Mouse (Mus musculus): ENCODE measurements around the gene Nup210.

Gene Nup210

DNA sequence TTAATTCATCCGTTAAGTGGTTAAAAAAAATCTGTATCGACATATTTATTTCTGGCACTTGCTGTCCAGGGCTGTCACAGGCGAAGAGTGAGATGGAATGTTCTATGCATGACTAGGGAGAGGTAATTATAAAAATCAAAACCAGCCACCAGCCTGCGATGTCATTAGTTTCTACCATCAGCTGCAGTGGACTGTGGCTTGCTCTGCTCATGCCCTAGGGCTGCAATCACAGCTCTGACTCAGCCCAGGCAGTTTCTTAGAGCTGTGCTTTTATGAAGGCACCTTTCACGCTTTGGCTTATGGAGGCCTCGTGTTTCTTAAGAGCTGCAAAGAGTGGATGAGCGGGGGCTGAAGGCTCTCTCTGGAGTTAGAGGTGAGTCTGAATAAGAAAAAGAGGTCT is 95.8 kb downstream of the Nup210 start:
- no peak for DNase-seq (ENCODE audit: low spot score)

DNA sequence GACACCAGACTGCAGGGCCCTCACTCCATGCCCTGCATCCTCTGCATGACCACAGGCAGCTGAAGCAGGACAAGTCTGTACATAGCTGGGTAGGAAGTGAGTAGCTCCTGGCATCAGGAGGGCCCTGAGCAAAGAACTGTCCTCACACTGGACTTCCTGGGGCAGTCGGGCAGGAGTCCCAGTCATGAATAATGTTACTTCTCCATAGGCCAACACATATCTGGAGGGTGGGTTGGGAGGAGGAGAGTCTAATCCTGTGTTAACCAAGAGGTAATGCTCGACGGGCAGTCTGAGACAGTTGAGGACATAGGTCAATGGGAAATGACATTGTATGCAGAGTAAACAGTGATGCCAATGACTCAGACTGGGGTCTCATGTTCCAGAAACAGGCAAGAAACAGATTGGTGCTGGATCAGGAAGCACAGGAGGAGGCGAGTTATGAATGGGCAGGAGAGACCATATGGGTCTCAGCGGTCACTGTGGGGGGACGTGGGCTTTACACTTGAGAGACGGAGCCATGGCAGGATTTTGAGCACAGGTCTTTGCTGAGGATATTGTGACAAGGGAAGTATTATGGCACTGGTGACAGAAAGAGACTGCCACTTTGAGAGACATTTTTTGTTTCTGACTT is 99.9 kb downstream of the Nup210 start:
- no peak for DNase-seq (ENCODE audit: low spot score)

DNA sequence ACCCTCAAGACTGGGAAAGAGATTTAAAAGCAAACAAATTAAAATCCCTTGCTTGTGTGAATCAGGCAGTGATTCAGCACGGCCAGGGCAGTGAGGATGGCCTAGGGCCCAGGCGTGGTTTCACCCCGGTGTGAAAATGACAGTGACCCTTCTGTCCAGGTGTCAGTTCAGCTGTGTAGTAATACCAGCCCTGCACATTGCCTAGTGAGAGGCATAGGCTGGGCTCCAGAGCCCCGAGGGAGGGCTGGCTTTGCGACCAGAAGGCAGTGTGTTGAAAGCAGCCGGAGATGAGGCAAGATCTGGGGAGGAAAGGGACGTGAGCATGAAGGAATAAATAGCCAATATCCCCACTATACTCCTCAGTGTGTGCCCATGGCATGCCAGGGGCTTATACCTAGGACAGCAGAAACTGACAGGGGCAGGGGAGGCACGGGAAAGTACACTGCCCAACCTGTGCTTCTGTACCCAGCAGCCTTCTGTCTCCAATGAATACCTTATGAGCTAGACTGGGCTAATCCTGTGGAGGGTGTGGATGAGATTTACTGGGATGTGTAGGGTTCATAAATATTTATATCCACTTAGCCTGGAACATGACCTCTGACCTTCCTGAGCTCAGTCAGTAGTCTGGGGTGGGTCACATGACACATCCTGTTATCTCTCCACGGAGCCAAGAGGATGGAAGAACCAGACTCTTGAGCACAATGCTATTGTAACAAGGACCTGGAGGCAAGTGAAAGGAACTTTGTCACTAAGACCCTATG is 102.3 kb downstream of the Nup210 start:
- DNase-seq (ENCODE audit: low spot score) = no peak

DNA sequence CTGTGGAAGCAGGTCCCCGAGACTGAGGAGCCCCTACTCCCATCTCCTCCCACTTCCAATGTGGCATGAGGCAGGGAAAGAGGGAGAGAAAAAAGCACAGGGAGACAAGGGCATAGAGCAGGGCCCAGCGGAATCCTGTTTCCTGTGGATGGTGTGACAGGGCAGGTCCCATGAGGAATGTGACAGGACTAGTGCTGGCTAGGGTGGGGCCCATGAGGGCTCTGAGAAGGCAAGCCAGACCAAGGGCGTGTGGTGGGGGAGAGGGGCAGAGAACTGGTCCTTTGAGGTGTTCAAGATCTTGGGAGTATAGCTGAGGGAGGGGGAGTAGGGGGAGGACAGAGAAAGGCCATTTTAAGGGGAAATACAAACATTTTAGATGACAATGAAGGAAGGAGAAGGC is 104.2 kb downstream of the Nup210 start:
- no peak for DNase-seq (ENCODE audit: low spot score)

DNA sequence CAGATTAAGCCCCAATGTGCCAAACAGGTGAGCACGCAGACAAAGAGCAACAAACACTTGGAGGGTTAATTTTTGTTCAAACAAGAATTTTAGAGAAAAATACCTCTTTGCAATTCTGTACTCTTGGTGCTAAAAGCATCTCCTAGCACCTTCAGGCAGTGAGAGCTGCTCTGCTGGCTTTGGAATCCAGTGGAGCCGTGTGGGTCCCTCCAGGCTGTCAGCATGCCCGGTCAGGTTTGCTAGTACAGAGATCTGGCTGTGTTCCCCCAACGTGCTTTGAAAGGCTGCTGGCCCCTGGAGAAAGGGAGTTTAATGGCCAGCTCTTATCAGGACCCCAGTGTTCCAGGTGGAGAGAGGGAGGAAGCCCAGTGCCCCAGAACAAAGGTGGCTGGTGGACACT is 105.1 kb downstream of the Nup210 start:
- no peak for DNase-seq (ENCODE audit: low spot score)

DNA sequence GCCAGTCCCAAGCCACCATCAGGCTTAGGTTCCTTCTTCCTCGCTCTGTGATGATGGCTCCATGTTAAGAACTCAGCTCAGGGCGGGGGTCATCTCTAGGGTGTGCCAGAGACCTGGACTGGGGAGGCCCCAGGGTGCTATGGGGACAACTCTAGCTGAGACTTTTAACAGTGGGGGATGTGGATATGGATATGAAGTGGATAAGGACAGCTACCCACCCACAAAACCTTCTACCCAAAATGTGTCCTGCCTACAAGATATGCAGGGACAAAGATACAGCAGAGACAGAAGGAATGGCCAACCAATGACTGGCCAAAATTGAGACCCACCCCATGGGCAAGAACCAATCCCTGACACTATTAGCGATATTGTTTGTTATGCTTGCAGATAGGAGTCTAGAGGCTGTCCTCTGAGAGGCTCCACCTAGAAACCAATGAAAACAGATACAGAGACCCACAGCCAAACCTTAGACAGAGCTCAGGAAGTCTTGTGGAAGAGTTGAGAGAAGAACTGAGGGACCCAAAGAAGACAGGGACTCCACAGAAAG is 108.3 kb downstream of the Nup210 start:
- DNase-seq (ENCODE audit: low spot score) = no peak

- no peak for DNase-seq (ENCODE audit: low spot score)
Measured at GRCm38 (mm10) chr6:91007207-91007606, 109.4 kb downstream of the Nup210 start.

DNA sequence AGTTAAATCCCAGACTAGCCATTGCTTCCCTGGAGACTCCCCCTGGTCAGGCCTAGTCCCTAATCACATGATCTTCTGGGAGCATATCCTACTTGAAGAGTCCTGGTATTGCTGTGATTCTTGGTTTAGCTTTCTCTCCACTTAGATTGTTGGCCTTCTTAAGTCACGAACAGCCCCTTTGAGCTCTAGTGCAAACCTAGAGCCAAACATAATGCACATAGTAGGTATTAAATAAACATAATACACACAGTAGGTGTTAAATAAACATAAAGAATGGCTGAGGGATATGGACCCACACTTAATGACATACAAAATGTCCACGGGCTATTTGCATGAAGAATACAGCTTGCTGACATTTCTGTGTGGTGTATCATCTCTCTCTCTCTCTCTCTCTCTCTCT is 112.5 kb downstream of the Nup210 start:
- no peak for DNase-seq (ENCODE audit: low spot score)

DNA sequence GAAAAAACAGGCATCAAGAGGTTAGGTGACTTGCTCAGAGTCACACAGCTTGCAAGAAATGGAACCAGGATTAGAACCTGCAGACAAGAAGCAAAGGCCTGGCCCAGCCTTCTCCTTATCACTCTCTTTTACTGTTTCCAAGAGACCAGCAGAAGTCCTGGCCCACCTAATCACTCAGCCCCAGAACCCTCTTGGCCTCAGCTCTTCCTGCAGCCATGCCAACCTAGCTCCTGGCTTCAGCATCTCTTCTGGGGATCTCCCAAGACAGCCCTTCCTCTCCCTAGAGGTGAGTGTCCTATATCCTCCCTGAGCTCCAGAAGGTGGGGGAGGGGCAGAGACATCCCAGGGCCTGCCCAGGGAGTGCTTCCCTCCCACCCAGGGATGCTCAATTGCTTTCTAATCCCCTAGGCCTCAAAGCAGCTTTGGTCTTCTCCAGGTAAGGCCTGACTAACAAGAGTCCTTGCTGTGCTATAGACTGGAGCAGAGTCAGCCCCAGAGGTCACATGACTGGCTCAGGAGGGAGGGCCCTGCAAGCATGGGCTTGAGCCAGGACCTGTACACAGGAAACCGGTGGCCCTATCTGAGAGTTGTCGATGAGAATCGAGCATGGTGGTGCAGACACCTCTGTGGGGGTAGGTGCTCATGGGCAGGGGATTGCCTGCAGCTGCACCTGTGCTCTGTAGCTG is 113.2 kb downstream of the Nup210 start:
- no peak for DNase-seq (ENCODE audit: low spot score)

DNA sequence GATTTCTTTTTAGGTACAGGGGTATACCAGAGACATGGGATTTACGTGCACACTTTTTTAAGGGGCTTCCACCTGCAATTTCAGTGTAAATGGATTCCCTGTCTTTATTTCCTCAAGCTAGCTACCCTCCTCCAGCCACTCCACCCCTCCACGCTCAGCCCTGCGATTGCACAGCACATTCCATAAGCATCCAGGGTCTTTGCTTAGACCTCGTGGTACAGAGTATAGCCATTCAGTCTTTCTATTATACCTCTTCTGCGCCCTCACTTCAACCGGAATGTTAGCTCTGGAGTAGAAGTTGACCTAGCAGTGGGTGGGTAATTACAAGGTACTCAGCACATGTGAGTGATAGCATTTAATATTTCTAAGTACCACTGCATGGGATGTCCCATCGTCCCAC is 115.1 kb downstream of the Nup210 start:
- DNase-seq (ENCODE audit: low spot score) = no peak

DNA sequence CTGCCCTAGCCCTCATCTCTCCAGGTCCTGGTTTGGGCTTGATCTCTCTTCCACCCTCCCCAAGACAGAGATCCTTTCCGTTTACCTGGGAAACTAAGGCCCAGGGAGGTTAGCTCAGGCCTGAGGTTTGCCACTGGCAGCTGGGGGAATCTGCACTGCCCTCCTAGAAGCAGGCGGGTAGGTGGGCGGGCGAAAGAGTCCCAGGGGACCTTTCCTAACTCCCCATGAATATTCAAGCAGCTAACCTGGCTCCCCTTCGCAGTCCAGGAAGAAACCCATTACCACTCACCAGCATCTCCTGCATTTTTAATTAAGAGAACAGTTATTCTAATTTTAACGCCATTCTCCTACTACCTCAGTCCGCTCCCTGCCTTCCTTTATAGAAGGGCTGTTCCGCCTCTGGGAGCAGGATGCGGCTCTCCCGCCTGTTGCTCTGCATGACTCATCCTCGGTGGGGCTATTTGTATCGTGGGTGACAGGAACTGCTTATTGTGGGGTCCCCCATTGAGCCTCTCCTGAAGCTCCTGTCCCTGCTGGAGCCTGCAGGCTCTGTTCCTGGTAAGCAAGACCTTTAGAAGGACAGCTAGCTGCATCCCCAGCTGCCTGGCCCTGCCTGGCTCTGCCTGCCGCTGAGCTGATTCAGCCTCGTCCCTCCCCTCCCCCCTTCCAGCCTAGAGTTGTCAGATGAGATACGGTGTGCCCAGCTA is 115.7 kb downstream of the Nup210 start:
- no peak for DNase-seq (ENCODE audit: low spot score)

DNA sequence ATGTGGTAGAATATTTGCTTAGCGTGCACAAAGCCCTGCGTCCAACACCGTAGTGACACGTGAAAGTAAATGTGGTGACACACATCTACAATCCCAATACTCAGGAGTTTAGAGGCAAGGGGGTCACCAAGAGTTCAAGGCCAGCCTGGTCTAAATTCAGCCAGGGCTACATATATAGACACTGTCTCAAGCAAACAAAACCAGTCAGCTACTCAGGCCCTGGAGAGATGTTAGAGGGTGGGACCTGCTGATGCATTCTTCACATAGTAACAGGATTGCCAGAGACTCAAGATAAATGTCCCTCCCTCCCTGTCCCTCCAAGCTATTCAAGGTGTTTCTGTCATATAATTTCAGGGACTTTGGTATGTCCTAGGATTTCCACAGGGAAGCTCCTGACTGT is 117.5 kb downstream of the Nup210 start:
- no peak for DNase-seq (ENCODE audit: low spot score)

DNA sequence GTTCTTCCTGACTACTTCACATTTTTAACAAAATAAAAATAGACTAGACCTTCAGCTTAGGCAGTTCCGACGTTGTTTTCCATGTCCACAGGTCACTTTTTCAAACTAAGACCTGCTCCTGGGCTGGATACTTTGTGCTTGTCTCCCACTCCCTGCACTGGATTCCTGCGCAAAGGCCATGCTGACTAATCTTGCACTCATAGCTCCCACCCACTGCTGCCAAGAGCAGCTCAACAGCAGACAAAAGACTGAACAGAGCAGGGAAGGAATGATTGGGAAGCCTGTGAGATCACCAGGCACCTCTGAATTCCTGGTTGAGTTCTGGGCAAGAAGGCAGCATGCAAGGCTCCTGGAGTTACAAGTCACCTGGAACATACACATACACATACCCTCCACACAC is 119.6 kb downstream of the Nup210 start:
- DNase-seq (ENCODE audit: low spot score) = no peak

GRCm38 (mm10) chr6:90996181-90996580 is 120.4 kb downstream of the Nup210 start:
- no peak for DNase-seq (ENCODE audit: low spot score)

DNA sequence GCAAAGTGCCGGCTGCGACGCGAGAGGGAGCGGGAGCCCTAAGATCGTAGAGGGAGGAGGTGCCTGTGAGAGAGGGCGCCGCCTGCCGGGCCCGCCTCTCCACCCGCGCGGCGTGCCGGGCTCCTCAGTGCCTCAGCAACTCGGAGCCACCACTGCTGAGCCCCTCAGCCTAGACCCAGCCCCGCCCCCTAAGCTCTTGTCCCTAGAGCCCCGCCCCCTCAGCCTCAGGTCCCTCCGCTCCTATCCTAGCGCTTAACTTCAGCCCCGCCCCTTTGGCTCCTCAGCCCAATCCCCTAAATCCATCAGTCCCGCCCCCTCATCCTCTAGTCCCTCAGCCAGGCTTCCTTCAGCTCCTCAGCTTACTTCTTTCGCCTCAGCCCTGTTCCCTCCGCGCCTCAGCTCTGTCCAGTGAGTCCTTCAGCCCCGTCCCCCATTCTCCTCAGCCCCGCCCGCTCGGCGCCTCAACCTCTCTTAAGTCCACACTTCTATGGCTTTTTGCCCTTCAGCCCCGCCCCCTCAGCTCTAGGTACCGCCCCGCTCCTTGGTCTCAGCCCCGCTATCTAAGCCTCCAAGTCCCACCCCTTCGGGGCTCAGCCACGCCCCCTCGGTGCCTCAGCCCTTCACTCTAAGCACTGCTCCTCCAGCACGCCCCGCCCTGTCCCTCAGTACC is 127.8 kb downstream of the Nup210 start, which contains the start of gene Iqsec1:
Gene Iqsec1, minus strand, starts transcription at position 38 of the 670 bp plus-strand sequence.
- peak; percentile 78 for DNase-seq (ENCODE audit: low spot score)

DNA sequence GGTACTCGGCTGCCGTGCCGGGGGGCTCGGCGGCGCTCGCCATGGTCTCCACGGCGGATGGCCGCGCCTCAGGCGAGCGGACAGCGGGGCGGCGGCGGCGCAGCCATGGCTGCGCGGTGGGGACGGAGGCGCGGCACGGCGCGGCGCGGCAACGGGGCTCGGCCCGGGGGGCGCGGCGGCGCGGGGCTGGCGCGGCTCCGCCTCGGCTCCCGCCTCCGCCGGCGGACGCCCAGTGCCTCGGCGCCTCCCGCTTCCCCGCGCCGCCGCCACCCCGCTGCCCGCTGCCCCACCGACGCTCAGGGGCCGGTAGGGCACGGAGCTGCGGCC is 128.4 kb downstream of the Nup210 start:
- DNase-seq (ENCODE audit: low spot score) = no peak

GRCm38 (mm10) chr6:90987561-90988298 is 128.9 kb downstream of the Nup210 start:
- peak; percentile 22 for DNase-seq (ENCODE audit: low spot score)

DNA sequence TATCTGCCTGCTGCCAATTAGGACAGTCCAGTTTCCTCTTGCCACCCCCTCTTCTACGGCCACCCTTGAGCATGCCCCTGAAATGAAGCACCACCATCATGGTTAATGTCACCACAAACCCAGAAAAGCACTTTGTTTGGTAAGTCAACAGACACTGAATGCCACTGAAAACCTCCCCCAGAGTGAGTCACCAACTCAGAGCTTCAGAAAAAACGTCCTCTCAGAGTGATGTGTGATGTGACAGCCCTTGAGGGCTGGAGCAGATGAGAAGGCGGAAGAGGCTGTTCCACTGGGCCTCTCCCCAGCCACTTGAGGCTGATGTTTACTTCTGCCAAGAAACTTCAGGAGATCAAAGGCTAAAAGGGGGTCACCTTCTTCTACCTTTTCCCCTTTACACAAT is 132.5 kb downstream of the Nup210 start:
- no peak for DNase-seq (ENCODE audit: low spot score)

DNA sequence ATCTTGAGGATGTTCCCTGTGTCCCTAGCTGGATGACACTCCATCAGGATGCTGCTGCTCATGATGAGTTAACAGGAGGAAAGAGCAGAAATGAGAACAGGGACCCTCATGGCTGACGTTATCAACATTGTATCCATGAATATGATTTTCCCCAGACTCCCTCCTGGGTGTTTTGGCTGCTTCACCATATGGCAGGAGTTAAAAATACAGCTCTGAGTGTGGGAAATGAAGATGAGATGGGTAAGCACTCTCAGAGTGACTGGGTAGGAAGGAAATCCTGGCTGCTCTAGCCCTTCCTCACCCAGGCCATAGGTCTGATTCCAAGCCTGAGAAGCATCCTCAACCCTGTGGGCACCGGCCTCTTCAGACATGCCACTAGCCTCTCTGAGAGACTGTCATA is 142.3 kb downstream of the Nup210 start:
- DNase-seq (ENCODE audit: low spot score) = no peak

- DNase-seq (ENCODE audit: low spot score) = no peak
Measured at GRCm38 (mm10) chr6:90969341-90969871, 147.2 kb downstream of the Nup210 start.

Data from ovary, postnatal 36 days (tissue).